Mouse (Mus musculus): ENCODE results near the gene Pde10a. TPM values are rescaled to one million over a fixed set of nuclear protein-coding genes. Genes with fewer than 3 reads are reported as not detected.

Gene Pde10a
- total RNA-seq, 2 experiments from 2014 or later: 1.7 to 7.8 TPM

GRCm38 (mm10) chr17:8898221-8898620, 373.0 kb downstream of the Pde10a start:
- ATAC-seq (replicated peaks; ENCODE audit: low FRiP score, low TSS enrichment, poor library complexity, severe bottlenecking): no peak

DNA sequence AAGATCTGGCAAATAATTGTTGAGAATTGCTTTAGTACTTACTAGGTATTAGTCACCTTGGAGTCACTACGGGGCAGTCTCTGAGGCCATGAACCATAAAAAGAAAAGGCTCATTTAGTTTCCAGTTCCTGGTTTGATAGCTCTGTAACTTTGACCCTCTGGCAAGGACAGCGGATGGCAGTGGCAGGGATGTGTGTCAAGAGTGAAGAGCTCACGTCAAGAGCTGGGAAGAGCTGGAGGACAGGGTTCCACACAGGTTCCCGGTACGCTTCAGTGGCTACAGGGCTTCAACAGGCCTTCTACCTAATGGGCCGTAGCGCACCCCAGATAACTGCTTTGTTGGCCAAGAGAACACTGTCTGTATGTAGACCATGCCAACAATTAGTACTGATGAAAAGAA, 374.0 kb downstream of the Pde10a start:
- no peak for ATAC-seq (replicated peaks; ENCODE audit: low FRiP score, low TSS enrichment, poor library complexity, severe bottlenecking)

DNA sequence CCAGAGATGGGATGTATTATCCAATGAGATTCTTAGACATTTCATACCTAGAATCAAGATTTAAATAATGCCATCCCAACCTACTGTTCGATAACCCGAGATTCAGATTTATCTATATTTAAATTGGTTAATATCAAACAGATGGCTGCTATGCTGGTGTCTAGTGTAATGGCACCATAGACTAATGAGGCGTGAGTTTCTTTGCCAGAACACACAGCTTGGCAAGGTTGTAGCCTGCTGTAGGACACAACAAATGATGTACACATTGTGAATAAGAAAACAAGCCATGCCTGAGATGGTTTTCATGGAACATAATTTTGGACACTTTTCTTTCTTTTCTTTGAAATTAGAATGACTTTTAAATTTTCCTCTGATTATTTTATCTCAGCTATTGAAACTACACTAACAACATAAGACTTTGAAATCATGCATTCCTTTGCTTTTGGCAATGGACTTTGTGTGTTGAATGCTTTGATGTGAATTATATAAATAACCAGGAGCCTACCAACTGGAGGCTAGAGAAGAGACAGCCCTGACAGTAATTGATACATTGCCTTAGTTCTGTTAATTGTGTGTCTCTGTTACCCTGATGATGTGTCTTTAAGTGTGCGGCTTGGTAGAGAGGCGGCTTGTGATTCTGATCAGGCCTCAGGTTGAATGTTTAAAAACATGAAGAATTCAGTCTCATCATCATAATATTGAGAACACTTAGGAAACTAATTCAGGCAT, 378.5 kb downstream of the Pde10a start:
- no peak for ATAC-seq (replicated peaks; ENCODE audit: low FRiP score, low TSS enrichment, poor library complexity, severe bottlenecking)

DNA sequence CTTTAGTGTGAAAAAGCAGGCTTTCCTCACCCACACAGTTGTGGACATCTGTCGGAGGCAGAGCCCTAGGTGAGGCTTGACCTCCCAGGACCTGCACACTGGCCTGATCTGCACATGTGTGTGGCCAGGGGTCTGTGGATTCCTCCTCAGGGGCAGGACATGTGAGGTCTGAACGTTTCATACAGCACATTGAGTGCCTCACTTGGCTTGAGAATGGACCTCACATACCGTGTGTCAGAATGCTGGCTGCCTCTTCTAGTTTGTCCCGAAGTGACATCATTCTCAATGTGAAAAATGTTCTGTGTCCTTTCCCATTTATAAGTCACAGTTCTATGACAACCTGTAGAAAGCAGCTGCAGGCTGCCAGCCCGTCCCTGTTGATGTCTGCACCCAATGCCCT, 385.4 kb downstream of the Pde10a start:
- no peak for ATAC-seq (replicated peaks; ENCODE audit: low FRiP score, low TSS enrichment, poor library complexity, severe bottlenecking)

DNA sequence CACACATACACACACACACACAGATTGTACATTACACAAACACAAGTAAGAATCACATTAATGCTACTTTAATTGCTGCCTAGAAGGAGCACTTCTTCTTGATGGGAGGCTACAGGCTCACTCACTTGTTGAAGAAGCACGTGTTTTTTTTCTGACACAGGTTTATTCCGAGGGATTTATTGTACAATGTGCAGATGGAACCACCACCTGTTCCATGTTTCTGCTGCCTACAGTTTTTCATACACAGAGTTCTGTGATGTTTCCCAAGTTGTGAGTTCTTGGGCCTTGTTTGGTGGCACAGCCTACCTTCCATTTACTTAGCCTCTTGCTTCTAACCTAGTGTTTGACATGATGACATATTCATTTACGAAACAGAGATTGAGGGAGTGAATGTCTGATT, 387.8 kb downstream of the Pde10a start:
- no peak for ATAC-seq (replicated peaks; ENCODE audit: low FRiP score, low TSS enrichment, poor library complexity, severe bottlenecking)

GRCm38 (mm10) chr17:8915693-8916092, 390.5 kb downstream of the Pde10a start:
- no peak for ATAC-seq (replicated peaks; ENCODE audit: low FRiP score, low TSS enrichment, poor library complexity, severe bottlenecking)

- no peak for ATAC-seq (replicated peaks; ENCODE audit: low FRiP score, low TSS enrichment, poor library complexity, severe bottlenecking)
Measured at GRCm38 (mm10) chr17:8923074-8923473, 397.9 kb downstream of the Pde10a start.

GRCm38 (mm10) chr17:8923727-8924126, 398.6 kb downstream of the Pde10a start:
- ATAC-seq (replicated peaks; ENCODE audit: low FRiP score, low TSS enrichment, poor library complexity, severe bottlenecking): no peak

DNA sequence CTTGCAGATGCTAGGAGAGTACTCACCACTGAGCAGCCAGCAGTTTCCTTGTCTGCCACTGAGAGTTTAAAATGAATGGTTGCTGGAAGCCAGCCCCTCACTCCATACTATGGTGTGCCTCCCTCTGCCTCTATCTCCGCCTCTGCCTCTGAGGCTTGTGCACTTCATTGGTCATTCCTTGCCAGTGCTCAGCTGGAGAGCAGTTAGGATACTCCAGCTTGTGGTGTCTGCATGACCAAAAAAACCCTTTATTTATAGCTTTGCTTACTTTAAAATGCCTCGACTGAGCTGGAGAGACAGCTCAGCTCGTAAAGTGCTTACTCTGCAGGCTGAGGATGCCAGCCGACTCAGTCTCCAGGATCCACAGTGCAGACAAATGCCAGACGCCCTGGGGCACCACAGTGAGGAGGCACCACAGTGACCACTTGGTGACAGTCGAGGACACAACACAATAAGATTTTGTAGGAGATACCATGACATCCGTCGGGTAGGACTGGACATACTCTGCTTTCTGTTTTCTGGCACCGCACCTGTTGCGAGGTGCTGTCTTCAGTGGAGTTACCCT, 400.7 kb downstream of the Pde10a start:
- no peak for ATAC-seq (replicated peaks; ENCODE audit: low FRiP score, low TSS enrichment, poor library complexity, severe bottlenecking)

GRCm38 (mm10) chr17:8928560-8928959, 403.4 kb downstream of the Pde10a start:
- ATAC-seq (replicated peaks; ENCODE audit: low FRiP score, low TSS enrichment, poor library complexity, severe bottlenecking): no peak

GRCm38 (mm10) chr17:8929636-8930035, 404.5 kb downstream of the Pde10a start:
- no peak for ATAC-seq (replicated peaks; ENCODE audit: low FRiP score, low TSS enrichment, poor library complexity, severe bottlenecking)

DNA sequence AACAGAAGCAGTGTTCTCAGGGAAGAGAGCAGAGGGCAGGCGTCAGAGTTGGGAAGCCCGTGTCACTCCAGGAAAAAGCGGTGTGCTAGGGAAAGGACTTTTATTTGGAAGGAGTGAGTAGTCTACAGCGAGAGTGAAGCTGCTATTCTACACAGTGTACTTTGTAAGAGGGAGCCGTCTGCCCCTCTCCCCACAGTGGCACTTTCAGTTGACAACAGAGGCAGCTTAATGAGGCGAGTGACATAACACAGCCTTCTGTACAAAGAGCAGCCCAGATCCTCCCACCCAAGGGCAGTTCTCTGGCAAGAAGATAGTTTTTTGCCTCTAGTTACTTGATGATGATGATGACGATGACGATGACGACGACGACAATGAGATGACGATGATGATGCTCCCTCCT, 410.4 kb downstream of the Pde10a start:
- no peak for ATAC-seq (replicated peaks; ENCODE audit: low FRiP score, low TSS enrichment, poor library complexity, severe bottlenecking)

DNA sequence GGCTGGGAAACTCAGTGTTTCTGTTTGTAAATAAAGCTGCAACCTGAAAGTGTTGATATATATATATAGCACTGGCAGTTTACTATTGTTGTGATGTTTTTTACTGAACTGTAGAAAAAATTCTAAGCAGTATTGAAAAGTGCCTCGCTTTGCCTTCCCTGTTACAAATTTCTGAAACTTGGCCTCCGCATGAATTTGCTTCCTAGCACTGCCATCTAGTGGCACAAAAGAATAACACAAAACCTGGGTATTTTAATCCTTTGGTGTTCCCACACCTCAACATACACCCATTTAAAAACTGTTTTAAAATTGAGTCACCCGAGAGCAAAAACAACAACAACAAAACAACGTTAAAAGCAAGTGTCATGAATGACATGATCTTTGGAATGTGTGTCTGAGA, 411.4 kb downstream of the Pde10a start:
- ATAC-seq (replicated peaks; ENCODE audit: low FRiP score, low TSS enrichment, poor library complexity, severe bottlenecking): no peak

GRCm38 (mm10) chr17:8951588-8951987, 426.4 kb downstream of the Pde10a start:
- ATAC-seq (replicated peaks; ENCODE audit: low FRiP score, low TSS enrichment, poor library complexity, severe bottlenecking): no peak

DNA sequence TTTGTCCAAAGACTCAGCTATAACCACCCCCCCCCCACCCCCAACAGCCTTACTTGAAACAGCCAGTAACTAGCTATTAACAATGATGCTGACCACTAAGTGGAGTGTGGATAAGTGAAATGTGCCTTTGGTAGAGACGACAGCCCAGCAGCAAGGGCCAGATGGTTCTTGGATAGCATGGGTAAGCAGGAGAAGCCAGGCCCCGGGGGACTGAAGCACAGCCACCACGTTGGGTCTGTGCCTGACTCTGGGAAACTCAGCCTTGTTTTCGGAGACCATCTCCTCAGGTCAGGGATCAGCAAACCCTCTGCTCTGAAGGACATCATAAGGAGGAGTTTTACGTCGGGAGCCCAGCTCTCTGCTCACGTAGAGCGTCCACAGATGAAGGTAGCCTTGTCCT, 427.8 kb downstream of the Pde10a start:
- ATAC-seq (replicated peaks; ENCODE audit: low FRiP score, low TSS enrichment, poor library complexity, severe bottlenecking): no peak

- ATAC-seq (replicated peaks; ENCODE audit: low FRiP score, low TSS enrichment, poor library complexity, severe bottlenecking): no peak
Measured at GRCm38 (mm10) chr17:8958125-8958524, 433.0 kb downstream of the Pde10a start.

- ATAC-seq (replicated peaks; ENCODE audit: low FRiP score, low TSS enrichment, poor library complexity, severe bottlenecking): no peak
Measured at GRCm38 (mm10) chr17:8960386-8960785, 435.2 kb downstream of the Pde10a start.

DNA sequence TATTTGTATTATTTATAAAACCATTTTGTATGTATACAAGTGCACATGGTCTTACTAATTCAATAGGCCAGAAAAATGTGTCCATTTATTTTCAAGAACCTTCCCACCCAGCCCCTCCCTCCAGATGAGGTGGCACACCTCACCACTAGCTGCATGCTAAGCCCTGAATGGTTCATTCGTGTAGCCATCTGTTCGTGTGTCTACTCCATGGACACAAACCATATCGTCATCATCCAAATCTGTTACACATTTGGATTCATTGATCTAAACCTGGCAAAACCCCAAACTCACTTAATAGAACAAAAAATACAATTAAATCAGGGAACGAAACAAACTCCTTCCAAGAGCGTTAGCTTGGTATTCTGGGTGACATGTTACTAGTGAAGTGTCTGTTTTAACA, 435.9 kb downstream of the Pde10a start:
- no peak for ATAC-seq (replicated peaks; ENCODE audit: low FRiP score, low TSS enrichment, poor library complexity, severe bottlenecking)

GRCm38 (mm10) chr17:8961644-8962043, 436.5 kb downstream of the Pde10a start:
- ATAC-seq (replicated peaks; ENCODE audit: low FRiP score, low TSS enrichment, poor library complexity, severe bottlenecking): no peak

GRCm38 (mm10) chr17:8965177-8965576, 440.0 kb downstream of the Pde10a start:
- no peak for ATAC-seq (replicated peaks; ENCODE audit: low FRiP score, low TSS enrichment, poor library complexity, severe bottlenecking)

GRCm38 (mm10) chr17:8972152-8972854, 447.1 kb downstream of the Pde10a start:
- ATAC-seq (replicated peaks; ENCODE audit: low FRiP score, low TSS enrichment, poor library complexity, severe bottlenecking): no peak
